ENCODE assay signal across 15 mouse cellular contexts in genomic region chr1:178747279-178748221, GRCm38 (mm10).
DNase-seq lines count a peak whose midpoint lies in the region; ATAC-seq lines count a peak whose summit lies in the region.
"Had no signal": no experiment of that assay in that cellular context is flagged by ENCODE, and none has a peak within 500 bp of the region (broad histone marks: within the 10 kb centered on the region; RNA-seq: fewer than 3 reads in every experiment).

No protein-coding gene starts in this region.

- H3K9ac ChIP-seq in hindbrain, embryonic 15.5 days, result no peak overlapping the region
- no peak overlapping the region for H3K9ac ChIP-seq in hindbrain, embryonic 11.5 days (ENCODE audit: low read depth, low read length)
- no peak overlapping the region for H3K9ac ChIP-seq in midbrain, embryonic 15.5 days
- H3K9ac ChIP-seq: heart, embryonic 12.5 days; liver, embryonic 12.5 days; midbrain, embryonic 12.5 days had no signal

- no peak overlapping the region for H3K4me3 ChIP-seq in hindbrain, embryonic 15.5 days
- no peak overlapping the region for H3K4me3 ChIP-seq in hindbrain, embryonic 11.5 days (ENCODE audit: low read depth, low read length)
- no peak overlapping the region for H3K4me3 ChIP-seq in midbrain, embryonic 15.5 days
- H3K4me3 ChIP-seq in limb, embryonic 10.5 days, result no peak overlapping the region
- H3K4me3 ChIP-seq: heart, embryonic 12.5 days; liver, embryonic 12.5 days; midbrain, embryonic 12.5 days had no signal

- no peaks in the 10 kb centered on the region for H3K9me3 ChIP-seq in hindbrain, embryonic 15.5 days
- H3K9me3 ChIP-seq in hindbrain, embryonic 11.5 days (ENCODE audit: control insufficient read depth, low read length), result no peaks in the 10 kb centered on the region
- no peaks in the 10 kb centered on the region for H3K9me3 ChIP-seq in midbrain, embryonic 15.5 days
- no peaks in the 10 kb centered on the region for H3K9me3 ChIP-seq in limb, embryonic 10.5 days (replicated peaks)
- H3K9me3 ChIP-seq: liver, embryonic 12.5 days; midbrain, embryonic 12.5 days had no signal

- H3K4me1 ChIP-seq in hindbrain, embryonic 15.5 days (replicated peaks), result peaks cover 24% of the 10 kb centered on the region
- H3K4me1 ChIP-seq in hindbrain, embryonic 11.5 days (replicated peaks; ENCODE audit: control insufficient read depth, insufficient read depth, low read length), result no peaks in the 10 kb centered on the region
- H3K4me1 ChIP-seq in midbrain, embryonic 15.5 days, result peaks cover 4% of the 10 kb centered on the region; the same call in 1 of the 2 replicates
- peaks cover 41% of the 10 kb centered on the region for H3K4me1 ChIP-seq in limb, embryonic 10.5 days
- H3K4me1 ChIP-seq: liver, embryonic 12.5 days; midbrain, embryonic 12.5 days had no signal

- no peaks in the 10 kb centered on the region for H3K36me3 ChIP-seq in hindbrain, embryonic 15.5 days
- H3K36me3 ChIP-seq in hindbrain, embryonic 11.5 days (ENCODE audit: control insufficient read depth, insufficient read depth, low read length), result no peaks in the 10 kb centered on the region
- H3K36me3 ChIP-seq in midbrain, embryonic 15.5 days (replicated peaks), result no peaks in the 10 kb centered on the region
- peaks cover 24% of the 10 kb centered on the region for H3K36me3 ChIP-seq in limb, embryonic 10.5 days
- H3K36me3 ChIP-seq: liver, embryonic 12.5 days; midbrain, embryonic 12.5 days had no signal

- WGBS in hindbrain, embryonic 15.5 days, result 58% methylated on average over 13 of the region's 13 CpGs
- WGBS in hindbrain, embryonic 11.5 days, result 77% methylated on average over 13 of the region's 13 CpGs
- WGBS in midbrain, embryonic 15.5 days, result 61% methylated on average over 13 of the region's 13 CpGs
- WGBS in limb, embryonic 10.5 days, result 46% methylated on average over 13 of the region's 13 CpGs

- no peak for ATAC-seq in hindbrain, embryonic 15.5 days (ENCODE audit: low FRiP score, low read depth)
- ATAC-seq in hindbrain, embryonic 11.5 days (ENCODE audit: low FRiP score), result no peak
- no peak for ATAC-seq in midbrain, embryonic 15.5 days (replicated peaks)
- ATAC-seq: CD4-positive, CD25-positive, alpha-beta regulatory T cell, adult 4 months; liver, embryonic 12.5 days; lung, postnatal 0 days had no signal

- no peaks in the 10 kb centered on the region for H3K27me3 ChIP-seq in hindbrain, embryonic 15.5 days
- H3K27me3 ChIP-seq in hindbrain, embryonic 11.5 days (ENCODE audit: control insufficient read depth, insufficient read depth, low read length), result no peaks in the 10 kb centered on the region
- no peaks in the 10 kb centered on the region for H3K27me3 ChIP-seq in midbrain, embryonic 15.5 days (replicated peaks)
- H3K27me3 ChIP-seq in limb, embryonic 10.5 days (ENCODE audit: low read depth, poor library complexity, severe bottlenecking), result no peaks in the 10 kb centered on the region
- H3K27me3 ChIP-seq: heart, embryonic 12.5 days; liver, embryonic 12.5 days had no signal

- H3K4me2 ChIP-seq in hindbrain, embryonic 15.5 days, result no peak overlapping the region
- no peak overlapping the region for H3K4me2 ChIP-seq in hindbrain, embryonic 11.5 days (replicated peaks; ENCODE audit: low read depth, low read length)
- no peak overlapping the region for H3K4me2 ChIP-seq in midbrain, embryonic 15.5 days
- H3K4me2 ChIP-seq: heart, embryonic 12.5 days; liver, embryonic 12.5 days; midbrain, embryonic 12.5 days had no signal

- H3K27ac ChIP-seq in hindbrain, embryonic 15.5 days (replicated peaks), result peak overlapping the region; percentile 67
- no peak overlapping the region for H3K27ac ChIP-seq in hindbrain, embryonic 11.5 days (ENCODE audit: low read depth, low read length)
- peak overlapping the region; percentile 49; the same call in 1 of the 2 replicates for H3K27ac ChIP-seq in midbrain, embryonic 15.5 days
- no peak overlapping the region for H3K27ac ChIP-seq in limb, embryonic 10.5 days
- H3K27ac ChIP-seq: liver, embryonic 12.5 days; midbrain, embryonic 12.5 days had no signal

- DNase-seq in hindbrain, embryonic 11.5 days (ENCODE audit: low spot score), result no peak
- peak; percentile 84 for DNase-seq in cerebellum, adult 11-12 months
- DNase-seq in cerebellum, postnatal 25 days, result peak; percentile 69 to 75
- no peak for DNase-seq in limb, embryonic 10.5 days (ENCODE audit: low spot score)
- no peak for DNase-seq in B cell, adult 2 months
- DNase-seq: kidney, adult 9 months; right cerebral cortex, postnatal 14 days; thymus, postnatal 14 days had no signal

Comparison
In these comparisons a context has a peak if more than half of its experiments do, and no peak if none do; other contexts are left out.
1. H3K27ac ChIP-seq: peak in hindbrain, embryonic 15.5 days (single experiment) and midbrain, embryonic 15.5 days (single experiment); none in hindbrain, embryonic 11.5 days (single experiment) and limb, embryonic 10.5 days (single experiment).
2. DNase-seq: peak in cerebellum, adult 11-12 months (single experiment) and cerebellum, postnatal 25 days (2 of 2); none in hindbrain, embryonic 11.5 days (single experiment), limb, embryonic 10.5 days (single experiment) and B cell, adult 2 months (0 of 2).